Mouse (Mus musculus): ENCODE data around the gene Zfp408. TPM values are rescaled to one million over a fixed set of nuclear protein-coding genes. Genes with fewer than 3 reads are reported as not detected.

The Zfp408 gene
- polyA plus RNA-seq, 1 experiment from 2014 or later, result 13.8 TPM

DNA sequence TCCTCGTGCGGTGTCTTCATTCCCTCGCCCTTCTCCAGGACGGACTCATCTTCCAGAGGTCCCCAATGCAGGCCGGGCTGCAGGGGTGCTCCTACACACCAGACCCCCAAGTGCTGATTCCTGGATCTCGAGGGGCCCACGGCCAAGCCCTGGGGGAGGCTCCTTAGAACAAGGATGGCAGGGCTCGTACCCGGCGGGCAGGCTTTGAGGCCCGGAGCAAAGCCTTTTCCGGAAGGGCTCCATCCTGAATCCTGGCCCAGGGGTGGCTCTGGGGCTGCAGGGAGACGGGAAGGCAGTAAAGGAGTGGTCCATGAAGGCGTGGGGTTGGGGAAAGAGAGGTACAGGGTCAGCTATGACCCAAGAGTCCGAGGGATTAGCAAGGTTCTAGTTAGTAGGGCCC lies 439 bp downstream of the Zfp408 start:
- ATAC-seq (replicated peaks), result no peak; the same call in 1 of the 2 replicates

DNA sequence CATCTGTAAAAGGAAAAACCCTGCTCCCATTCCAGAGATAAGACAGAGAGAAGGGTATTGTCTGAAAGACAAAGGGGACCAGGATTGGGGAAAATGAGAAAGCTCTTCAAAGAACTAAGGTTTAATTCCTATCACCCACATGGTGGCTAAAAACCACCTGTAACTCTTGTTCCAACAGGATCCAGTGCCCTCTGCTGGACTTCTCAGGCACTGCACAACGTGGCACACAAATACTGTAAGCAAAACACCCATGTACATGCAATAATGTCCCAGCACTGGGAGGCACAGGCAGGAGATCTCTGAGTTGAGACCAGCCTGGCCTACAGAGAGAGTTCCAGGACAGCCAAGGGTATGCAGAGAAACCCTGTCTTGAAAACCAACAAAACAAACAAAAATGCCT lies 2.9 kb downstream of the Zfp408 start:
- Histone ChIP-seq H3K4me1 (peaks cover 24% of the 10 kb centered on the region), H3K9ac (replicated peaks) (no peak overlapping the region), H3K36me3 (peaks cover 44% of the 10 kb centered on the region), H3K9me3 (no peaks in the 10 kb centered on the region), H3K4me2 (replicated peaks) (no peak overlapping the region), H3K27ac (replicated peaks) (no peak overlapping the region), H3K4me3 (no peak overlapping the region), H3K27me3 (no peaks in the 10 kb centered on the region)
- no peak for ATAC-seq (replicated peaks)
- WGBS, result 31% methylated on average over 1 of the region's 1 CpGs

More for the DNA sequence above, 439 bp downstream of the Zfp408 start:
- no peaks in the 10 kb centered on the region for H3K27me3 ChIP-seq
- H3K9me3 ChIP-seq, result no peaks in the 10 kb centered on the region
- peak overlapping the region; percentile 89 for H3K9ac ChIP-seq (replicated peaks)
- peak overlapping the region; percentile 91; the same call in 1 of the 2 replicates for H3K27ac ChIP-seq (replicated peaks)
- H3K4me2 ChIP-seq (replicated peaks), result peak overlapping the region; percentile 99
- peaks cover 40% of the 10 kb centered on the region for H3K36me3 ChIP-seq
- H3K4me3 ChIP-seq, result peak overlapping the region; percentile 82
- WGBS, result 2% methylated on average over 15 of the region's 15 CpGs
- H3K4me1 ChIP-seq, result peaks cover 29% of the 10 kb centered on the region

DNA sequence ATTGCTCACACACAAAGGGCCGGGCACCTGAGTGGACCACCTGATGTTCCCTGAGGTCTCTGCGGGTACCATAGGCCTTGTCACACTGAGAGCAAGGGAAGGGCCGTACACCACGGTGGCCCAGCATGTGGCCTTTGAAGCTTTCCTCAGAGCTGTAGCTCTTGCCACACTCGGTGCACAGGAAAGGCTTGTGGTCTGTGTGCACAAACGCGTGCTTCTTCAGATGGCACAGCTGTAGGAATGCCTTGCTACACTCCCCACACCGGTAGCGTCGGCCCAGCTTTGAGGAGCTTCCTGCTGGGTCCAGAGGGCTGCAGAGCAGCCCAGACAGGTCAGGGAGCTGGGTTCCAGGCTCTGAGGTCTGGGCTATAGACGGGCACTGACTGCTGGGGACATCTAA lies 3.8 kb downstream of the Zfp408 start:
- H3K36me3 ChIP-seq, result peaks cover 47% of the 10 kb centered on the region
- no peak overlapping the region for H3K27ac ChIP-seq (replicated peaks)
- H3K9me3 ChIP-seq, result no peaks in the 10 kb centered on the region
- ATAC-seq (replicated peaks), result no peak
- no peak overlapping the region for H3K4me3 ChIP-seq
- no peaks in the 10 kb centered on the region for H3K27me3 ChIP-seq
- H3K4me1 ChIP-seq, result peaks cover 19% of the 10 kb centered on the region
- no peak overlapping the region for H3K9ac ChIP-seq (replicated peaks)
- H3K4me2 ChIP-seq (replicated peaks), result no peak overlapping the region
- 94% methylated on average over 11 of the region's 11 CpGs for WGBS

DNA sequence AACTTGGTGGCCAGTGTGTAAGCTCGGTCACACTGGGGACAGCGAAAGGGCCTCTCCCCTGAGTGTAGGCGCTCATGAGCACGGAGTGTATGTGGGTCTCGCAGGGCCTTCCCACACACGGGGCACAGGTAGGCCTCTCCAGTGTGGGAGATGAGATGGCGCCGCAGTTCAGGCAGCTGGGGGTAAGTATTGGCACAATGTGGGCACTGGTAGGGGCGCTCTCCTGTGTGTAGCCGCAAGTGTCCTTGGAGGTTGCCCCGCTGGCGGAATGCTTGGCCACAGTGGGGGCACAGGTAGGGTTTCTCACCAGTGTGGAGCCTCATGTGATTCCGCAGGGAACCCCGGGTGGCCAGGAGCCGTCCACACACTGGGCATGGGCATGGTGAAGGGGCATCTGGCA lies 4.2 kb downstream of the Zfp408 start:
- H3K4me3 ChIP-seq, result no peak overlapping the region
- no peak for ATAC-seq (replicated peaks)
- peaks cover 47% of the 10 kb centered on the region for H3K36me3 ChIP-seq
- H3K9me3 ChIP-seq, result no peaks in the 10 kb centered on the region
- H3K27ac ChIP-seq (replicated peaks), result no peak overlapping the region
- H3K4me2 ChIP-seq (replicated peaks), result no peak overlapping the region
- H3K27me3 ChIP-seq, result no peaks in the 10 kb centered on the region
- H3K4me1 ChIP-seq, result peaks cover 15% of the 10 kb centered on the region
- H3K9ac ChIP-seq (replicated peaks), result no peak overlapping the region
- 98% methylated on average over 15 of the region's 15 CpGs for WGBS

DNA sequence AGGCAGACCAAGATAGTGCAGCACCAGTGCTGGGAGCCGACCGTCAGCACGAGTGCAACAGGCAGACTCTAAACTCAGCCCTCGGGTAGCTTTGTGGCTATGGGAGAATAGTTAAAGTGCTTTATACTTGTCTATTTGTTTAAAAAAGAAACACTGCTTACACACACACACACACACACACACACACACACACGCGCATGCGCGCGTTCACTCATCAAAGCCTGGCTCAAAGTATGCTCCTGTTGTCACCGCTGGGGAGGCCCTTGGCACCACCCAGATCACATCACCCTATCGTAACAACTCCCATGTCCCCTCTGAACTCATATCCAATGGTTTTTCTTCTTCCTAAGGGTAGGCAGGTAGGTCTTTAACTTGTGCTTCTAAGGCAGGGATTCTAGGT lies 5.6 kb downstream of the Zfp408 start:
- Histone ChIP-seq H3K9me3 (no peaks in the 10 kb centered on the region), H3K4me2 (replicated peaks) (no peak overlapping the region), H3K9ac (replicated peaks) (no peak overlapping the region), H3K4me1 (peaks cover 13% of the 10 kb centered on the region), H3K36me3 (peaks cover 47% of the 10 kb centered on the region), H3K27ac (replicated peaks) (no peak overlapping the region), H3K4me3 (no peak overlapping the region), H3K27me3 (no peaks in the 10 kb centered on the region)
- WGBS, result 95% methylated on average over 11 of the region's 11 CpGs
- ATAC-seq (replicated peaks), result no peak

DNA sequence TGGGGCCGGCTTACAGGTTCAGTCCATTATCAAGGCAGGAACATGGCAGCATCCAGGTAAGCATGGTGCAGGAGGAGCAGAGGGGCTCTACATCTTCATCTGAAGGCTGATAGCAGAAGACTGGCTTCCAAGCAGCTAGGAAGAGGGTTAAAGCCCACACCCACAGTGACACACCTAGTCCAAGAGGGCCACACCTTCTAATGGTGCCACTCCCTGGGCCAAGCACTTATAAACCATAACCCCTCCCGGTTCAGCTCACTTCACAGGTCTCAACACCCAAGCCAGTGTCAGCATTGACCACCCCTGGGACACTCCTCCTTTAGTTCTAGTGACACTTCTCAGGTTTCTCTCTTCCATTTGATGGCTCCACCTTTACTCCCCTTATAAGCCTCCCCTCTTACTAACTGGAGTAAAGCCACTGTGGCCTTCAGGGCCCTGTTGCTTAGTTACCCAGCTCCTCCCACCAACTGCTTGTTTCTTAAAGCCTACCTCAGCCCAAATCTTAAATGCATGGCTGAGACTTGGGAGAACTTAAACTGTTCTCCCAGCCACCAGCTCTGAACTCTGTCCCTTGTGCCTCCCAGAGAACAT lies 6.7 kb downstream of the Zfp408 start:
- no peak overlapping the region for H3K4me3 ChIP-seq
- H3K4me1 ChIP-seq, result 0 out of 2 replicates have a peak, but pooled peaks cover 2% of the 10 kb centered on the region
- no peak for ATAC-seq (replicated peaks)
- H3K27ac ChIP-seq (replicated peaks), result no peak overlapping the region
- H3K27me3 ChIP-seq, result no peaks in the 10 kb centered on the region
- WGBS, result 91% methylated on average over 2 of the region's 2 CpGs
- H3K36me3 ChIP-seq, result peaks cover 45% of the 10 kb centered on the region
- H3K9ac ChIP-seq (replicated peaks), result no peak overlapping the region
- H3K9me3 ChIP-seq, result no peaks in the 10 kb centered on the region
- H3K4me2 ChIP-seq (replicated peaks), result no peak overlapping the region

DNA sequence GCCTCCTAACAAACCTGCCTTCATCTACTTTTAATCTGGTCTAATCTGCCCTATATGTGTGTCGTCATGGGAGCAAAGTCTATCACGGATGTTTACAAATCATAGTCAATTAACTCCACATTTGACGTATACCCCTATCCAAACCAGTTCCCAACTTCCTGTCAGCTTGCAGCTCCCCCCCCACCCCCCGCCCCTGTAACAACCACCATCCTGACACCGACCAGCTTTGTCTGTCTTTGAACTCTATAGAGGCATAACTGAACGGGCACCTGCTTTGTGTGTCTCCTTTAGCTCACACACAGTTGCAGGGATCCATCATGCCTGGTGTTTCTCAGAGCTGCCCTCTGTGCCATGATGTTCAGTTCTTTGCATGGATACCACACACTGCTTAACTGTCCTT lies 10.7 kb downstream of the Zfp408 start:
- no peak overlapping the region for H3K27ac ChIP-seq (replicated peaks)
- peaks cover 6% of the 10 kb centered on the region; the same call in 1 of the 2 replicates for H3K36me3 ChIP-seq
- ATAC-seq (replicated peaks), result no peak
- no peaks in the 10 kb centered on the region for H3K4me1 ChIP-seq
- no peak overlapping the region for H3K4me3 ChIP-seq
- no peaks in the 10 kb centered on the region for H3K9me3 ChIP-seq
- no peak overlapping the region for H3K9ac ChIP-seq (replicated peaks)
- WGBS, result 84% methylated on average over 6 of the region's 6 CpGs
- H3K4me2 ChIP-seq (replicated peaks), result no peak overlapping the region
- no peaks in the 10 kb centered on the region for H3K27me3 ChIP-seq

DNA sequence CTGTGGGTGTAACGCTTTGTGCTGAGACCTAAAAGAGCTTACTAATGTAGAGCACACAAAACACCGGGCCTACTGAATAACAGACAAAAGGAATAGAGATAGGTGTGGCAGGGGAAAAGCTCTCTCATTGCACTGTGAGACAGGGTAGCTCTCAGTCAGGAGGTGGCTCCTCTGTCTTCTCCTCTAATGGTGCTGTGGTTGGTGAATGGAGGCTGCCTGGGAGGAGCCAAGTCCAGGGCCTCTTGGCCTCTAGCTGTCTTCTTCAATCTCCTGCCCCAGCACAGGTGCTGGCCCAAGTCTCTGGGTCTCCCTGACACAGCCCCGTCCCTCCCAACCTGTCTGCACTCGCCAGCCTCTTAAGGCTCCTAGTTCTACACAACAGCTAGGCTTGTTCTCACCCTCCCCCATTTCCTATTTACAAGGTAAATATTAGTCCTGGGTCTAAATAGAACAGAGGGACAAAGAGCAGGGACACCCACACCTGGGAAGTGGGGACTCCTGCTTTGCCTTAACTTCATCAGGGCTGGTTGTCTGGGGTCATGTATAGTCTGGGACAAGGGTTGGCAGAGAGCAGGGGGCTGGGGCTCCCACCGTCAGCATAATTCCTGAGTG lies 12.8 kb downstream of the Zfp408 start:
- Histone ChIP-seq H3K9me3 (no peaks in the 10 kb centered on the region), H3K4me1 (no peaks in the 10 kb centered on the region), H3K27me3 (no peaks in the 10 kb centered on the region), H3K9ac (replicated peaks) (no peak overlapping the region), H3K27ac (replicated peaks) (no peak overlapping the region), H3K4me2 (replicated peaks) (no peak overlapping the region), H3K4me3 (no peak overlapping the region), H3K36me3 (peaks cover 3% of the 10 kb centered on the region; the same call in 1 of the 2 replicates)
- no peak for ATAC-seq (replicated peaks)
- 84% methylated on average over 5 of the region's 5 CpGs for WGBS

DNA sequence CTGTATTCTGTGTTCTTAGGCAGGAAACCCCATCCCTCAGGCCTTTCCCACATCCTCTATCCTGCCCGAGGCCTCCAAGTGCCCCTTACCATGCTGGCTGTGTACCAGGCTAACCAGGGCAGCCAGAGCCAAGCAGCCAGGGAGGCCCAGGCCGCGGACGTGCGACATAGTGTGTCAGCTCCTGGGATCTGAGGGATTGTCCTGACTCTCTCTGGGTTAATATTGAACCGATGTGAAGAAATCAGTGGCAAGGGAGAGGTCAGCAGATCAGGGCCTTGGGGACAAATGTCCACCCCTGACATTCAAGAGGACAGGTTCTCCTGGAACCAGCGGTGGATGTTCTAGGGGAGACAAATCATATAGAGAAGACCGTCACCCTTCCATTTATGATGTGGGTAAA lies 13.4 kb downstream of the Zfp408 start, which contains the start of gene F2:
F2 (minus strand) TSS at position 186 of the 400 bp plus-strand sequence.
- WGBS, result 96% methylated on average over 8 of the region's 8 CpGs

DNA sequence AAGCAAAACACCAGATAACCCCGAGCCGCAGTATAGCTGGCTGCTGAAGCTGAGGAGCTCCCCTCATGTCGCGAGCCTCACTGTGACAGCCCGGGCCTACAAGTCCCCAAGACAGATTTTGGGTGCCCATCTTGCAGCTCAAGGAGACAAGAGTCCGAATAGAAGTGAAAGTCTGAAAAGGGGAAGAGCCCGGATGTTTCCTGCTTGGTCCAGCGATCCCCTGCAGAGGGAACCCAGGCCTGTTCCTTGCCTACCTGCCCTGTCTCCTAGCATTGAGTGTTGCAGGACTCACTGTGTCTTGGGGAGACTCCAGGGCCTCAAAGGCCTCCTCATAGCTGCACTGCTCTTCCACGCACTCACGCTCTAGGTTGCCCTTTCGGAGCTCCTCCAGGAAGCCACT lies 14.1 kb downstream of the Zfp408 start:
- Histone ChIP-seq H3K9me3 (no peaks in the 10 kb centered on the region), H3K9ac (replicated peaks) (no peak overlapping the region), H3K4me1 (no peaks in the 10 kb centered on the region), H3K4me2 (replicated peaks) (no peak overlapping the region), H3K36me3 (no peaks in the 10 kb centered on the region), H3K27me3 (no peaks in the 10 kb centered on the region), H3K4me3 (no peak overlapping the region), H3K27ac (replicated peaks) (no peak overlapping the region)
- WGBS, result 88% methylated on average over 11 of the region's 11 CpGs
- ATAC-seq (replicated peaks), result no peak

More for the DNA sequence above, 13.4 kb downstream of the Zfp408 start, which contains the start of gene F2:
- peaks cover 2% of the 10 kb centered on the region; the same call in 1 of the 2 replicates for H3K36me3 ChIP-seq
- ATAC-seq (replicated peaks), result no peak
- no peaks in the 10 kb centered on the region for H3K9me3 ChIP-seq
- no peak within 1 kb of the TSS for H3K4me2 ChIP-seq (replicated peaks)
- H3K9ac ChIP-seq (replicated peaks), result no peak within 1 kb of the TSS
- no peaks in the 10 kb centered on the region for H3K27me3 ChIP-seq
- H3K27ac ChIP-seq (replicated peaks), result no peak within 1 kb of the TSS
- no peaks in the 10 kb centered on the region for H3K4me1 ChIP-seq
- H3K4me3 ChIP-seq, result no peak within 1 kb of the TSS

DNA sequence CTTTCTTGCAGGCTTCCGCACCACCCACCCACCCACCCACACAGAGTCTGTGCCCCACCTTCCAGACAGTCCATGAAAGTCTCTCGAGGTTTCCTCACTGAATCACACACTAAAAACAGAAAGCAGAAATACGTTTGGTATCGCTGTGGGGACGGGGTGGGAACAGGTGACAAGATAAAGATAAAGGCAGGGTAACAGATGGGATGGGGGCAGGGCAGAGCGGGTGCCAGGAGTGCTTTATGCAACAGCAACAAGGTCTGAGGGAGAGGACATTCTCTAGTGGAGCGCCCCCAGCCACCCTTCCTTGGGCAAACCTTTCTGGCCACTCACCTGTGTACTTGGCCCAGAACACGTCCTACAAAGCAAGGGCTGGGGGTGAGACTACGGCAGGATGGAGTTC lies 14.8 kb downstream of the Zfp408 start:
- Histone ChIP-seq H3K4me1 (no peaks in the 10 kb centered on the region), H3K4me3 (no peak overlapping the region)
- 83% methylated on average over 9 of the region's 9 CpGs for WGBS

DNA sequence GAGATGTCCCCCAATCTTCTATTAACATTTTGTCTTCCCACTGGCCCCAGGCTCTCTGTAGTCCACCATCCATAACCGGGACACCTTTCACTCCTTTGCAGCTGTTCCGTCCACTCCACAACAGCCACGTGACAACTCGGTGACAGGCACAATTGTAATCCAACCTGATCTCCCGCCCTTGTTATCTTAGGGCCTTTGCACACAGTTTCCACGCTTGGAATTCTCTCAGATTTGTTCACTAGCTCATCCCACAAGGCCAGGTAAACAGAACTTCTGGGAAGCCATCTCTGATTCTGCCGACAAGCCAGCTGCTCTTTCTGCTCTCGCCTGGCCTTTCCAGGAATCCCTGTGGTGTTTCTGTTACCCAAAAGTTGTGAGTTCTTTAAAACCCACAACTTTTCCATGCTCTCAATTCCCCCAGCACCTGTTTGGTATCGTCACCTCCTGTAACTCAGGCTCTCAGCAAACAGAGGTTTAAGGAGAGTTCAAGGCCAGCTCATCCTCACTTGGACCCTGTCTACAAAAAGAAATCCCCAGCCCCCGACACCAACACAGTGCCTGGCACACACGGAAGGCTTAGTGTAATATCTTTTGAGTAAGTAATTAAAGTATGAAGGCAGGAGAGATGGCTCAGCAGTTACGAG lies 16.1 kb downstream of the Zfp408 start:
- Histone ChIP-seq H3K9ac (replicated peaks) (no peak overlapping the region), H3K4me2 (replicated peaks) (no peak overlapping the region), H3K27me3 (no peaks in the 10 kb centered on the region), H3K27ac (replicated peaks) (no peak overlapping the region), H3K4me3 (no peak overlapping the region), H3K36me3 (no peaks in the 10 kb centered on the region), H3K4me1 (no peaks in the 10 kb centered on the region), H3K9me3 (no peaks in the 10 kb centered on the region)
- ATAC-seq (replicated peaks), result no peak
- WGBS, result 84% methylated on average over 12 of the region's 12 CpGs

More for the DNA sequence above, 14.8 kb downstream of the Zfp408 start:
- Histone ChIP-seq H3K27ac (replicated peaks) (no peak overlapping the region), H3K9me3 (no peaks in the 10 kb centered on the region), H3K36me3 (no peaks in the 10 kb centered on the region), H3K9ac (replicated peaks) (no peak overlapping the region), H3K27me3 (no peaks in the 10 kb centered on the region), H3K4me2 (replicated peaks) (no peak overlapping the region)
- ATAC-seq (replicated peaks), result no peak

Data from forebrain, embryonic 15.5 days (tissue).